Mouse (Mus musculus) liver, adult 2 months (tissue): Measurements from ENCODE around the gene Slc36a4.
A peak's percentile ranks its signal among the peaks of the same experiment; 100 is the strongest.

Source experiments
- CTCF ChIP-seq: fragments of 200-500 bp; IDR thresholded peaks from 2 replicates; pipeline ENCODE4 v1.5.1; 2011; ENCODE audit warnings: low read depth, low read length, control low read depth
- POLR2A ChIP-seq: fragments of 200-500 bp; IDR thresholded peaks from 2 replicates; pipeline ENCODE4 v1.6.1; 2011; ENCODE audit warnings: low read length, control low read depth; ENCODE audit not compliant: insufficient read depth; ENCODE audit errors: extremely low read depth

- TF ChIP-seq POLR2A = no peak
- TF ChIP-seq CTCF = peak; percentile 78
These were observed 24.3 kb upstream of the Slc36a4 start for GRCm38 (mm10) chr9:15685215-15685614.
